Mouse (Mus musculus) CH12.LX (cell line): ENCODE data around the gene Spin1. TPM values are rescaled to one million over a fixed set of nuclear protein-coding genes. Genes with fewer than 3 reads are reported as not detected.
"Not testable (repeated sequence)": the region's sequence is repeated elsewhere in the genome, so short reads cannot be mapped to it uniquely, and the experiment has no call there.

Source experiments
- DNase-seq: peaks from one replicate; pipeline ENCODE4 v3.0.0-alpha.2; 2013; ENCODE audit errors: extremely low read depth
- H3K27ac ChIP-seq: 2 replicates; pipeline ENCODE4 v1.5.1; 2012; ENCODE audit warnings: low read depth, mild to moderate bottlenecking, control low read depth, moderate library complexity; ENCODE audit not compliant: insufficient read depth
- H3K27me3 ChIP-seq: replicated peaks from 2 replicates; pipeline ENCODE3; 2012; ENCODE audit warnings: inconsistent platforms
- H3K36me3 ChIP-seq, 2 experiments: replicated peaks in 1 of 2; 2 replicates each; pipeline versions ENCODE3 to v1.6.1; 2012; ENCODE audit warnings: inconsistent platforms in 1 of 2, low read length in 1 of 2, mild to moderate bottlenecking in 1 of 2, mixed read lengths in 1 of 2, moderate library complexity in 1 of 2; ENCODE audit not compliant: control insufficient read depth in 1 of 2, insufficient read depth in 1 of 2
- H3K4me1 ChIP-seq, 2 experiments: 2 replicates each; pipeline ENCODE4 v1.6.1; 2012; ENCODE audit warnings: inconsistent platforms in 1 of 2, moderate library complexity in 1 of 2; ENCODE audit not compliant: insufficient read depth in 2 of 2, control insufficient read depth in 1 of 2
- H3K4me2 ChIP-seq: 2 replicates; pipeline ENCODE4 v1.6.1; 2012; ENCODE audit warnings: low read depth, mild to moderate bottlenecking, control low read depth; ENCODE audit not compliant: poor library complexity, insufficient read depth, severe bottlenecking
- H3K4me3 ChIP-seq, 3 experiments: fragments of 150-350 bp in 1 of 3; sonication (generic) in 1 of 3; replicated peaks in 1 of 3; 2 replicates each; pipeline versions ENCODE3 to v1.5.1; 2011 to 2012; ENCODE audit warnings: low read depth in 2 of 3, low read length in 2 of 3, mild to moderate bottlenecking in 2 of 3, moderate library complexity in 2 of 3, control low read depth in 1 of 3, improper control_type of control experiment in 1 of 3, inconsistent platforms in 1 of 3, mixed read lengths in 1 of 3; ENCODE audit not compliant: poor library complexity in 1 of 3
- H3K79me2 ChIP-seq: replicated peaks from 2 replicates; pipeline ENCODE4 v1.6.1; 2012; ENCODE audit warnings: mild to moderate bottlenecking, moderate library complexity; ENCODE audit not compliant: control insufficient read depth, poor library complexity, insufficient read depth, severe bottlenecking; ENCODE audit errors: extremely low read depth
- H3K9ac ChIP-seq: 2 replicates; pipeline ENCODE4 v1.6.1; 2012; ENCODE audit warnings: low read depth, mild to moderate bottlenecking, control low read depth, moderate library complexity; ENCODE audit not compliant: insufficient read depth
- H3K9me3 ChIP-seq: replicated peaks from 2 replicates; pipeline ENCODE3; 2012; ENCODE audit warnings: low read length, inconsistent platforms, mixed read lengths
- BHLHE40 ChIP-seq: IDR thresholded peaks from 2 replicates; pipeline ENCODE4 v1.6.1; 2011; ENCODE audit warnings: mild to moderate bottlenecking, low read depth, low read length, improper control_type of control experiment
- CHD1 ChIP-seq: IDR thresholded peaks from 2 replicates; pipeline ENCODE4 v1.6.1; 2012; ENCODE audit warnings: low read depth, low read length, improper control_type of control experiment, inconsistent platforms
- CHD2 ChIP-seq: IDR thresholded peaks from 2 replicates; pipeline ENCODE4 v1.6.1; 2011; ENCODE audit warnings: low read length, improper control_type of control experiment
- CTCF ChIP-seq, 2 experiments: IDR thresholded peaks in 1 of 2; conservative IDR thresholded peaks in 1 of 2; 2 replicates each; pipeline ENCODE4 v1.5.1; 2011 to 2012; ENCODE audit warnings: low read depth in 2 of 2, low read length in 2 of 2, improper control_type of control experiment in 1 of 2, inconsistent platforms in 1 of 2, mild to moderate bottlenecking in 1 of 2, moderate library complexity in 1 of 2
- GABPA ChIP-seq: IDR thresholded peaks from 2 replicates; pipeline ENCODE4 v1.6.1; 2012; ENCODE audit warnings: low read depth, low read length, improper control_type of control experiment, inconsistent platforms; ENCODE audit not compliant: insufficient replicate concordance
- IRF4 ChIP-seq: IDR thresholded peaks from 2 replicates; pipeline ENCODE4 v1.6.1; 2014; ENCODE audit warnings: low read depth, mild to moderate bottlenecking, inconsistent platforms, low read length, improper control_type of control experiment
- JUN ChIP-seq: IDR thresholded peaks from 2 replicates; pipeline ENCODE4 v1.6.1; 2011; ENCODE audit warnings: low read depth, mild to moderate bottlenecking, low read length, improper control_type of control experiment, moderate library complexity; ENCODE audit not compliant: insufficient read depth
- MAFK ChIP-seq: IDR thresholded peaks from 2 replicates; pipeline ENCODE4 v1.6.1; 2011; ENCODE audit warnings: low read length, improper control_type of control experiment; ENCODE audit not compliant: insufficient replicate concordance
- MAX ChIP-seq: IDR thresholded peaks from 2 replicates; pipeline ENCODE4 v1.6.1; 2011; ENCODE audit warnings: low read length, improper control_type of control experiment
- MAZ ChIP-seq: IDR thresholded peaks from 2 replicates; pipeline ENCODE4 v1.6.1; 2012; ENCODE audit warnings: low read depth, mild to moderate bottlenecking, inconsistent platforms, low read length, improper control_type of control experiment, moderate library complexity
- MEF2A ChIP-seq: IDR thresholded peaks from 2 replicates; pipeline ENCODE4 v1.6.1; 2014; ENCODE audit warnings: low read depth, mild to moderate bottlenecking, inconsistent platforms, low read length, improper control_type of control experiment, borderline replicate concordance
- MXI1 ChIP-seq: IDR thresholded peaks from 2 replicates; pipeline ENCODE4 v1.6.1; 2011; ENCODE audit warnings: mild to moderate bottlenecking, low read depth, low read length, improper control_type of control experiment
- NELFE ChIP-seq: IDR thresholded peaks from 2 replicates; pipeline ENCODE4 v1.6.1; 2011; ENCODE audit warnings: low read depth, low read length, improper control_type of control experiment
- POLR2A ChIP-seq: IDR thresholded peaks from 2 replicates; pipeline ENCODE4 v1.6.1; 2011; ENCODE audit warnings: low read depth, mild to moderate bottlenecking, improper control_type of control experiment, low read length
- POLR2AphosphoS2 ChIP-seq: IDR thresholded peaks from 2 replicates; pipeline ENCODE4 v1.6.1; 2011; ENCODE audit warnings: low read depth, low read length, improper control_type of control experiment
- RAD21 ChIP-seq: IDR thresholded peaks from 2 replicates; pipeline ENCODE4 v1.6.1; 2011; ENCODE audit warnings: low read depth, mild to moderate bottlenecking, low read length, improper control_type of control experiment, moderate library complexity
- RCOR1 ChIP-seq: conservative IDR thresholded peaks from 2 replicates; pipeline ENCODE4 v1.6.1; 2012; ENCODE audit warnings: low read depth, mild to moderate bottlenecking, inconsistent platforms, low read length, improper control_type of control experiment
- SMC3 ChIP-seq: IDR thresholded peaks from 2 replicates; pipeline ENCODE4 v1.6.1; 2011; ENCODE audit warnings: low read depth, low read length, improper control_type of control experiment
- TCF12 ChIP-seq: IDR thresholded peaks from 2 replicates; pipeline ENCODE4 v1.6.1; 2014; ENCODE audit warnings: low read depth, mild to moderate bottlenecking, inconsistent platforms, low read length, improper control_type of control experiment
- UBTF ChIP-seq: IDR thresholded peaks from 2 replicates; pipeline ENCODE4 v1.6.1; 2012; ENCODE audit warnings: low read depth, mild to moderate bottlenecking, inconsistent platforms, low read length, improper control_type of control experiment, moderate library complexity
- USF1 ChIP-seq: IDR thresholded peaks from 2 replicates; pipeline ENCODE4 v1.6.1; 2014; ENCODE audit warnings: low read depth, mild to moderate bottlenecking, inconsistent platforms, low read length, improper control_type of control experiment
- USF2 ChIP-seq: conservative IDR thresholded peaks from 2 replicates; pipeline ENCODE4 v1.6.1; 2011; ENCODE audit warnings: low read depth, low read length, improper control_type of control experiment
- ZC3H11A ChIP-seq: IDR thresholded peaks from 2 replicates; pipeline ENCODE4 v1.6.1; 2012; ENCODE audit warnings: low read depth, mild to moderate bottlenecking, inconsistent platforms, low read length, improper control_type of control experiment
- ZMIZ1 ChIP-seq: IDR thresholded peaks from 2 replicates; pipeline ENCODE4 v1.6.1; 2012; ENCODE audit warnings: low read depth, mild to moderate bottlenecking, inconsistent platforms, low read length, improper control_type of control experiment
- dilution Hi-C: fragments of 300-500 bp; cut with MboI; formaldehyde crosslinking; loops from 2 replicates; pipeline ENCODE4 v1.14.3; 2020; ENCODE audit warnings: low sequenced_read_pairs; ENCODE audit not compliant: extremely low pct_unique_long_range_greater_than_20kb, extremely low pct_ligation_motif_present
- in situ Hi-C: fragments of 300-500 bp; cut with MboI; formaldehyde crosslinking; loops from 3 replicates; pipeline ENCODE4 v1.14.3; 2019; ENCODE audit warnings: low sequenced_read_pairs, low pct_ligation_motif_present, low pct_unique_long_range_greater_than_20kb, mixed read lengths
- polyA plus RNA-seq: library from polyadenylated mRNA; unstranded; fragments of >175 nt; gene quantifications from 2 replicates; pipeline ENCODE4 v1.2.1, GENCODE M21; 2012; ENCODE audit warnings: low read depth; ENCODE audit not compliant: insufficient read length
- total RNA-seq, 2 experiments: library from RNA; depleted of rRNA; stranded (reverse); fragments of 300-350 nt in 1 of 2; fragments of >200 nt in 1 of 2; gene quantifications; 2 replicates each; pipeline ENCODE4 v1.2.3; 2012 to 2014

Spin1 gene
- total and polyA plus RNA-seq, 3 experiments = 15.2 to 37.8 (median 25.4) TPM

DNA sequence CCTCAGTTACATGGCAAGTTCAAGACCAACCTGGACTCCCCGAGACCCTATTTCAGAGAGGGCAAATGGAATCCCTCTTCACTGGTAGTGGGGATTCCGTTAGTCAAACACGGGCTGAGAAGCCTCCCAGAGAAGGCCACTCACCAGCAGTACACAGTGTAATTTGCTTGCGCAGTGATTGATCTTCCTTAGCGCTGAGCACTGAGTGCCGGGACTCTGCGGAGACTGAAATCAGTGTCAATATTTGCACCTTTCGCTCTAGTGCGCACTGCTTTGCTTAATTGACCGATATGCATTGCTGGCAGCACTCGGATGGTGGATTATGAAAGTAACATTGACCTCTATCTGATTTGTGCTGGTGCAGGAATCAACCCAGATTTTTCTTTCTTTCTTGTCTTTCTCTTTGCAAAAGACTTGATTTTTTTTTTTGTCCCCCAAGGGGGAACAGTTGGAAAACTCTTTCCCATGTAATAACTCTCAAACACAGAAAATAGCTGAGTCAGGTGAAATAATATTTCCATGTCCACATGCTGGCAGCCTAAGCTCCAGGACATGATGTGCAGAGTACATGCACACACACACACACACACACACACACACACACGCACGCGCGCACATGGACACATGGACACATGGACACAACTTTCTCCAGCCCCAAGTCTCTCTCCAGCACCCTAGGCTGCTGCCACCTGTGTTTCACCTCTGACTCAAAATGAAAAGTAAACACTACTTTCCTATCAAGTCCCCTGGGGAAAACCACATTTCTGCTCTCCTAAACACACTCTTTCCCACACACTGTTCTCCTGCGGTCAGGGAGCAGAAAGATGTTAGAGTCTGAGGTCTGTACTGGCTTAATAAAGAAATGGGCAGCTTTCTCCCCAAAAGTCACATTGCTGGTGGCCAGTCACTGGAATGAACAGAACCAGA lies 27.5 kb upstream of the Spin1 start (continued):
- TF ChIP-seq MAX (no peak), SMC3 (no peak), TCF12 (peak; percentile 86), POLR2A (no peak), CTCF (conservative IDR thresholded peaks at IDR 0.05 in 1 of 2, IDR thresholded peaks at IDR 0.05 in 1 of 2; ENCODE audit: low read depth in 2 of 2, low read length in 2 of 2) (no peak), MXI1 (no peak), MAZ (no peak), BHLHE40 (peak; percentile 66), RAD21 (no peak), POLR2AphosphoS2 (no peak), ZMIZ1 (no peak), GABPA (no peak), USF1 (no peak), USF2 (no peak), IRF4 (peak; percentile 92), ZC3H11A (no peak), NELFE (no peak), MEF2A (0 out of 2 replicates have a peak, but pooled peaks have one; percentile 44), RCOR1 (0 out of 2 replicates have a peak, but pooled peaks have one; percentile 70)

DNA sequence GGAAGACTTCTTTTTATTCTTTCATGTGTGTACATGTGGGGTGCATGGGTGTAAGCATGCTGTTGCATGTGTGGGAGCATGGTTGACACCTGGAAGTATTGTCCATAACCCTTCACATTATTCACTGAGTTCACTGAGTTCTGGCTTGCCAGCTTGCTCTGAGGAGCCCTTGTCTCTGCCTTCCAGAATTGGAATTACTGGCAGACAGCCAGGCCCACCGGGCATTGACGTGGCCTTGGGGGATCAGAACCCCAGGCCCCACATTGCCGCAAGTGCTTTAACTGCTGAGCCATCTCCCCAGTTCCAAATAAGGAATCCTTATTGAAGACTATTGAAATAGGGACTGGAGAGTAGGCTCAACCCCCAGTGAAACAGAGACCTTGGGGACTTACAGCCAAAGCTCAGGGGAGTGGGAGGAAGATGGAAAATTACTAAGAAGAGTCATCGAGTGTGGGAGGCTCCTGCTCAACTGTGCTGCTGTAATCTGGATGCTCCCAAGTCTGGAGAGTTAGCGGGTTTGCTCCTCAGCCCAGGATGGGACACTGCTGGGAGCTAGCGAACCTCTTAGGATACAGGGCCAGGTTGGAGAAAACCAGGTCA lies 26.5 kb upstream of the Spin1 start:
- no peak overlapping the region for H3K9ac ChIP-seq
- DNase-seq = no peak
- H3K9me3 ChIP-seq = no peaks in the 10 kb centered on the region
- H3K4me1 ChIP-seq = peaks cover 17 to 52% of the 10 kb centered on the region in 2 experiments
- TF ChIP-seq UBTF (no peak), CHD1 (no peak), CTCF (conservative IDR thresholded peaks at IDR 0.05 in 1 of 2, IDR thresholded peaks at IDR 0.05 in 1 of 2; ENCODE audit: low read depth in 2 of 2, low read length in 2 of 2) (no peak), USF2 (no peak), USF1 (no peak), GABPA (no peak), CHD2 (no peak), MAFK (no peak), RAD21 (no peak), ZMIZ1 (no peak), JUN (no peak)
- H3K27me3 ChIP-seq = no peaks in the 10 kb centered on the region
- H3K79me2 ChIP-seq = no peaks in the 10 kb centered on the region
- no peaks in the 10 kb centered on the region for H3K36me3 ChIP-seq
- H3K4me2 ChIP-seq = no peak overlapping the region
- in situ Hi-C loops (no loop called here), dilution Hi-C loops (no loop called here)
- no peak overlapping the region for H3K4me3 ChIP-seq
- H3K27ac ChIP-seq = no peak overlapping the region

DNA sequence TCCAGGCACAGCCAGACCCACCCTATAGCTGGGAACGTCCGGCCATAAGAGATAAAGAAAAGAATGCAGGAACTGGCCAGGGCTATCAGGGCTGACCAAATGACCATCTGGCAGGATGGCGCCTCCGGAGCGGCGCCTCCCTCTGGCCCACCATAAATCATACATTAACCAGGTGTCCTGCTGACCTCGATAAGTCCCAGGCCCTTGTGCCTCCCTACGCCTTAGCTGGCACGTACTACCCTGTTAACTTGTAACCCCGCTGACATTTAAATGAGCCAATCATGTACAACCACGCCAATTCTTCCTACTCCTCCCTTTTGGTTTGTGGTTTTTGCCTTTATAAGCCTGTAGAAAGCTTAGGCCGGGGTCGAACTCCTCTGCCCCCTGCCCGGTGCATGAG lies 24.5 kb upstream of the Spin1 start:
- in situ Hi-C loops, DNase-seq: not testable (repeated sequence)

More for the DNA sequence above, 24.5 kb upstream of the Spin1 start:
- H3K9ac ChIP-seq, H3K79me2 ChIP-seq, H3K27me3 ChIP-seq, H3K36me3 ChIP-seq, H3K9me3 ChIP-seq, H3K27ac ChIP-seq, H3K4me2 ChIP-seq, H3K4me3 ChIP-seq, dilution Hi-C loops: not testable (repeated sequence)
- H3K4me1 ChIP-seq = peaks cover 17 to 37% of the 10 kb centered on the region in 2 experiments
